Mouse (Mus musculus): ENCODE data around the gene Lemd1. TPM values are rescaled to one million over a fixed set of nuclear protein-coding genes. Genes with fewer than 3 reads are reported as not detected.

Gene Lemd1
- polyA plus RNA-seq, 1 experiment from 2014 or later: not detected

DNA sequence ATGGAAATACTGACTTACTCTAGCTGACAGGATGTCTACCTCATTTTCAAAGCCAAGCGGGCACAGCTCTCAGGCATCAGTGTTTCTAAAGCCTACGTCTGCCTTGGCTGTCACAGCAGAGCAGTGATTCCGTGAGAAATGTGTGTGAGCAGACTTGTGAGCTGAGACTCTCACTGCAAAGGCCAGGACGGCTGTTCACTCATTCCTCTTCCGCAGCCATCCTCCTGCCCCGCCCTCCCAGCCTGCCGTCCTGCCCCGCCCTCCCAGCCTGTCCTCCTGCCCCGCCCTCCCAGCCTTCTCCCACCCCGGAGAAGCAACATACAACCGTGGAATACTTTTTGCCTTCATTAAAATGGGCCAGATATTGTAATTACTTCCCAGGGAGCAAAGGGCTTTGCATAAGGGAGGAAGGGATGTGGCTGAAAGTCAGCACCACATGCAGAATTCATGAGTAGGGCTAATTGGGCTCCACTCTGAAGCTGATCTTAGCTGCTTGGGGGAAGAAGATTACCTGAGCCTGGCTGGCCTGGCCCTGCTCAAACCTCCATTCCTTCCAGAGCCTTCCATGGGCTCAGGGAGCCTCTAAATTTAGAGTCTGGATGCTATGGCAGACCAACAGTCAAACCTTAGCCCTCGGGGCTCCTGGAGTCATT is 23.0 kb upstream of the Lemd1 start:
- Histone ChIP-seq H3K36me3 (no peaks in the 10 kb centered on the region), H3K4me2 (peak overlapping the region; percentile 47), H3K9me3 (replicated peaks) (no peaks in the 10 kb centered on the region), H3K9ac (no peak overlapping the region), H3K27me3 (replicated peaks) (peaks cover 56% of the 10 kb centered on the region), H3K4me1 (peaks cover 8% of the 10 kb centered on the region), H3K4me3 (no peak overlapping the region), H3K27ac (no peak overlapping the region)
- 8% methylated on average over 12 of the region's 12 CpGs for WGBS (ENCODE audit: insufficient replicate concordance)
- no peak for ATAC-seq

- H3K4me2 ChIP-seq: no peak overlapping the region
- no peaks in the 10 kb centered on the region for H3K36me3 ChIP-seq
- H3K27ac ChIP-seq: no peak overlapping the region
- ATAC-seq: no peak
- peaks cover 8% of the 10 kb centered on the region for H3K4me1 ChIP-seq
- WGBS (ENCODE audit: insufficient replicate concordance): 26% methylated on average over 6 of the region's 6 CpGs
- no peak overlapping the region for H3K9ac ChIP-seq
- H3K9me3 ChIP-seq (replicated peaks): no peaks in the 10 kb centered on the region
- peaks cover 44% of the 10 kb centered on the region for H3K27me3 ChIP-seq (replicated peaks)
- no peak overlapping the region for H3K4me3 ChIP-seq
Observed at GRCm38 (mm10) chr1:132170698-132171097, 20.5 kb upstream of the Lemd1 start.

GRCm38 (mm10) chr1:132171619-132172018 is 19.6 kb upstream of the Lemd1 start:
- H3K4me3 ChIP-seq: no peak overlapping the region
- no peaks in the 10 kb centered on the region for H3K36me3 ChIP-seq
- no peak overlapping the region for H3K4me2 ChIP-seq
- H3K9ac ChIP-seq: no peak overlapping the region
- peaks cover 8% of the 10 kb centered on the region for H3K4me1 ChIP-seq
- no peaks in the 10 kb centered on the region for H3K9me3 ChIP-seq (replicated peaks)
- no peak overlapping the region for H3K27ac ChIP-seq
- no peak for ATAC-seq
- 38% methylated on average over 1 of the region's 2 CpGs for WGBS (ENCODE audit: insufficient replicate concordance)
- peaks cover 40% of the 10 kb centered on the region for H3K27me3 ChIP-seq (replicated peaks)

DNA sequence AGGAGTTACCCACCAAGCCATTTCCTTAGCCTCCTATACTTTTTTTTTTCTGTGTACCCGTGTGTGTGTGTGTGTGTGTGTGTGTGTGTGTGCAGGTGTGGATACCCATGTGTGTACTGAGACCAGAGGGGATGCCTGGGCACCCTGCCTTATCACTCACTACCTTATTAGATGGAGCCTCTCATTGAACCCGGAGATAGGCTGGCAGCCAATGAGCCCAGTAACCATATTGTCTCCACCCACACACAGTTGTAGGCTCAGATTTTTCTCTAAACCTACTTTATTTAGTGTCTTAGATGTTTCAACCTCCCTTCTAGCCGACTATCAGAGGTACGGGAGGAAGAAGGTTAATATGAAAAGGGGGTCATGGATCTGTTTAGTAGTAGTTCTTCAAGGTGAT is 4.9 kb upstream of the Lemd1 start:
- Histone ChIP-seq H3K36me3 (no peaks in the 10 kb centered on the region), H3K27ac (no peak overlapping the region), H3K4me3 (no peak overlapping the region), H3K9me3 (replicated peaks) (no peaks in the 10 kb centered on the region), H3K27me3 (replicated peaks) (peaks cover 82% of the 10 kb centered on the region), H3K9ac (no peak overlapping the region), H3K4me2 (no peak overlapping the region), H3K4me1 (peaks cover 12% of the 10 kb centered on the region; the same call in 1 of the 2 replicates)
- 57% methylated on average over 4 of the region's 4 CpGs for WGBS (ENCODE audit: insufficient replicate concordance)
- ATAC-seq: no peak

GRCm38 (mm10) chr1:132188442-132189066 is 2.7 kb upstream of the Lemd1 start:
- H3K9ac ChIP-seq: no peak overlapping the region
- no peak for ATAC-seq
- no peak overlapping the region for H3K27ac ChIP-seq
- no peaks in the 10 kb centered on the region for H3K9me3 ChIP-seq (replicated peaks)
- H3K4me3 ChIP-seq: no peak overlapping the region
- H3K36me3 ChIP-seq: no peaks in the 10 kb centered on the region
- H3K27me3 ChIP-seq (replicated peaks): peaks cover 88% of the 10 kb centered on the region
- 25% methylated on average over 9 of the region's 9 CpGs for WGBS (ENCODE audit: insufficient replicate concordance)
- H3K4me2 ChIP-seq: no peak overlapping the region
- H3K4me1 ChIP-seq: peaks cover 17% of the 10 kb centered on the region; the same call in 1 of the 2 replicates

GRCm38 (mm10) chr1:132189231-132189630 is 2.0 kb upstream of the Lemd1 start:
- WGBS (ENCODE audit: insufficient replicate concordance): 34% methylated on average over 4 of the region's 4 CpGs

DNA sequence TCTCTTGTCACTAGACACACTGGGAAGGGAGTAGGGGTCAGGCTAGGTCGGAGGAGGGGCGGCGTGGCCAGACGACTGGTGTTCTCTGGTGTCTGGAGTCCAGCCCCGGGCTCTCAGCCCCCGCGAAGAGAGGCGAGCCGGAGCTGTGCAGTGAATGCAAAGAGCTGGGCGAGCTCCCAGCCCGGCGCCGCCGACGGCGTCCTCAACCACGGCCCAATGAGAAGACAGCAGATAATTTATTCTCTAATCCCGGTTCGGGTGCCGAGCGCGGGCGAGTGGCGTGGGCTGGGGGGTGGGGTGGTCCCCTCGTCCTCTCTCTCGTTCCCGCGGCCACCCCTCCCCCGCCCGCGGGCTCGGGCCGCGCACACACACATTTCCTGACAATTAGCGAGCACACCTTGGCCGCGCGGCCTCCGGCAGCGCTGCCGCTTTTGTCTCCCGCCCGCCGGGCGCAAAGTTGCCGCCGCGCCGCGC is 1.2 kb upstream of the Lemd1 start:
- Histone ChIP-seq H3K27me3 (replicated peaks) (peaks cover 94% of the 10 kb centered on the region), H3K4me2 (peak overlapping the region; percentile 73), H3K9me3 (replicated peaks) (no peaks in the 10 kb centered on the region), H3K4me3 (peak overlapping the region; percentile 51), H3K9ac (no peak overlapping the region), H3K36me3 (no peaks in the 10 kb centered on the region), H3K4me1 (peaks cover 17% of the 10 kb centered on the region; the same call in 1 of the 2 replicates), H3K27ac (no peak overlapping the region)
- ATAC-seq: no peak
- under 1% methylated on average over 43 of the region's 50 CpGs for WGBS (ENCODE audit: insufficient replicate concordance)

More at GRCm38 (mm10) chr1:132189231-132189630, 2.0 kb upstream of the Lemd1 start:
- peaks cover 17% of the 10 kb centered on the region; the same call in 1 of the 2 replicates for H3K4me1 ChIP-seq
- H3K27me3 ChIP-seq (replicated peaks): peaks cover 88% of the 10 kb centered on the region
- H3K9ac ChIP-seq: no peak overlapping the region
- no peak overlapping the region for H3K4me2 ChIP-seq
- no peaks in the 10 kb centered on the region for H3K9me3 ChIP-seq (replicated peaks)
- no peak for ATAC-seq
- H3K36me3 ChIP-seq: no peaks in the 10 kb centered on the region
- no peak overlapping the region for H3K4me3 ChIP-seq
- H3K27ac ChIP-seq: no peak overlapping the region

DNA sequence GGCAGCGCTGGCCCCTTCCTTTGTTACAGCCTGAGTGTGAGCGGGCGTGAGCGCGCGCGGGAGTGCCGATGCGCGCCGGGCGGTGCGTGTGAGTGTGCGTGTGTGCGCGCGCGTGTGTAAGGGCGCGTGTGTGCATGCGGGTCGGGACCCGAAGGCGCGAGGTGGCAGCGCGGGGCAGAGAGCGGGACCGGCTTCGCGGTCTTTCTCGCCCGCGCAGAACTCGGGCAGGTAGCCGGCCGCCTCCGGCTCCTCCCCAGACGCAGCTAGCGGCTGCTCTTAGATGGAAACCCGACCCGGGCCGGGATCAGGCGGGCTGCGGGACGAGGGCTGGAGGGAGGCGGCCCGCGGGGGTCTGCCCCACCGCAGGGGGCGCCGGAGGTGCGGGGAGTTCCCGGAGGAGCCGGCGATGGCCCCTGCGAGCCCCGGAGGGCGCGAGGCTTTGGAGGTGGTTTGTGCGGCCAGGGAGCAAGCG is 574 bp upstream of the Lemd1 start:
- Histone ChIP-seq H3K4me2 (peak overlapping the region; percentile 73), H3K27ac (no peak overlapping the region), H3K9me3 (replicated peaks) (no peaks in the 10 kb centered on the region), H3K36me3 (no peaks in the 10 kb centered on the region), H3K4me1 (peaks cover 17% of the 10 kb centered on the region; the same call in 1 of the 2 replicates), H3K27me3 (replicated peaks) (peaks cover 99% of the 10 kb centered on the region), H3K4me3 (peak overlapping the region; percentile 51), H3K9ac (no peak overlapping the region)
- WGBS (ENCODE audit: insufficient replicate concordance): under 1% methylated on average over 62 of the region's 62 CpGs
- no peak for ATAC-seq

GRCm38 (mm10) chr1:132191786-132192680 is 802 bp downstream of the Lemd1 start:
- Histone ChIP-seq H3K27ac (no peak overlapping the region), H3K4me1 (peaks cover 17% of the 10 kb centered on the region; the same call in 1 of the 2 replicates), H3K9me3 (replicated peaks) (no peaks in the 10 kb centered on the region), H3K4me3 (no peak overlapping the region), H3K9ac (no peak overlapping the region), H3K4me2 (no peak overlapping the region), H3K27me3 (replicated peaks) (peaks cover 100% of the 10 kb centered on the region), H3K36me3 (no peaks in the 10 kb centered on the region)
- no peak for ATAC-seq
- WGBS (ENCODE audit: insufficient replicate concordance): 10% methylated on average over 16 of the region's 16 CpGs

DNA sequence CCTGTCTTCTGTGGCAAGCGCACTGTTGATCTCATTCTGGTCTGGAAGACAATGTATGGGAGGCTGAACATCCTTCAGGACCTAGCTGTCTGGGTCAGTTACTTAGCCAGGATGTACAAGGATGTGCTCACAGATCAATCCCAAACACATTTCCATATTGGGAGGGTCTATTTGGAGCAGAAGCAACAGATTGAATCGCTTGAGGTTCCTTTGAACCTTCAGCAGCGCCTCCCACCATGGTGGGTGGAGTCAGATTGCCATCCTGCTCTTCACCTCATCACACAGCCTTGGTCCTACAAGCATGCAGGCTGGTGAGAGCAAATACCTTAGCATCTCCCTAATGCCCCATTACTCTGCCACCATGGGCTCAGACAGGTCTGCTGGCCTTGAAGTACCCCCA is 2.6 kb downstream of the Lemd1 start:
- 42% methylated on average over 3 of the region's 3 CpGs for WGBS (ENCODE audit: insufficient replicate concordance)
- H3K27me3 ChIP-seq (replicated peaks): peaks cover 100% of the 10 kb centered on the region
- no peaks in the 10 kb centered on the region for H3K36me3 ChIP-seq
- no peak overlapping the region for H3K9ac ChIP-seq
- no peak overlapping the region for H3K27ac ChIP-seq
- H3K4me1 ChIP-seq: peaks cover 17% of the 10 kb centered on the region; the same call in 1 of the 2 replicates
- no peak for ATAC-seq
- no peak overlapping the region for H3K4me2 ChIP-seq
- no peaks in the 10 kb centered on the region for H3K9me3 ChIP-seq (replicated peaks)
- H3K4me3 ChIP-seq: no peak overlapping the region

DNA sequence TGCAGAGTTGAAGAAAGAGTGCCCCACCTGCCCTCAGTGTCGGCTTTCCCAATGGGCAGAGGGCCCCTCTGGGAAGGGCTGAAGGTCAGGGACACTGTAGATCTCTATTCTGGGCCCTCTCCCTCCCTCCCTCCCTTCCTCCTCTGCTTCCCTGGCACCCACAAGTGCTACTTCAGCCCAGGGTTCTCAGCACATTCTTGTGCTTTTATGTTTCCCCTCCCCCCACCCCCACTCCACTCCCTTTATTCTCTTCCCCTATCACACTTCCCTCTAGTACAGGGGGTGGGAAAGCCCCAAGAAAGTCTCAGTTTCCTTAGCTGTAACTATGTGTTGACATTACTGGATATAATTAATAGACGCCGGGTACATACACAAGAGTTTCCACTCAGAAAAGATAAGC is 3.4 kb downstream of the Lemd1 start:
- Histone ChIP-seq H3K4me2 (no peak overlapping the region), H3K9me3 (replicated peaks) (no peaks in the 10 kb centered on the region), H3K4me1 (peaks cover 17% of the 10 kb centered on the region; the same call in 1 of the 2 replicates), H3K36me3 (no peaks in the 10 kb centered on the region), H3K9ac (no peak overlapping the region), H3K27me3 (replicated peaks) (peaks cover 100% of the 10 kb centered on the region), H3K27ac (no peak overlapping the region), H3K4me3 (no peak overlapping the region)
- no peak for ATAC-seq
- WGBS (ENCODE audit: insufficient replicate concordance): 46% methylated on average over 3 of the region's 3 CpGs

Data from liver, embryonic 12.5 days (tissue).